Mouse (Mus musculus) brain, embryonic 14.5 days (tissue): ENCODE data around the gene Ly6g5b. TPM values are rescaled to one million over a fixed set of nuclear protein-coding genes. Genes with fewer than 3 reads are reported as not detected.
A peak's percentile ranks its signal among the peaks of the same experiment; 100 is the strongest.

Source experiments
- DNase-seq: peaks from one replicate; pipeline ENCODE4 v3.0.0-alpha.2; 2011; ENCODE audit warnings: low read depth
- CTCF ChIP-seq: fragments of 200-500 bp; IDR thresholded peaks from 2 replicates; pipeline ENCODE4 v1.5.1; 2012; ENCODE audit warnings: inconsistent platforms, mild to moderate bottlenecking, moderate library complexity, borderline replicate concordance; ENCODE audit not compliant: insufficient read depth, insufficient read length; ENCODE audit errors: extremely low read depth
- POLR2A ChIP-seq: fragments of 200-500 bp; IDR thresholded peaks from 2 replicates; pipeline ENCODE4 v1.6.1; 2012; ENCODE audit warnings: mild to moderate bottlenecking, inconsistent platforms, borderline replicate concordance; ENCODE audit not compliant: poor library complexity, insufficient read depth, insufficient read length, severe bottlenecking; ENCODE audit errors: extremely low read depth
- polyA plus RNA-seq: library from polyadenylated mRNA; depleted of rRNA; stranded (reverse); fragments of >200 nt; gene quantifications from 2 replicates; pipeline ENCODE4 v1.2.3, GENCODE M21; 2012; rRNA removed

Gene Ly6g5b
- 3.1 and 3.4 TPM in 2 replicates for polyA plus RNA-seq

GRCm38 (mm10) chr17:35115046-35116019 lies at the start of gene Ly6g5b:
Gene Ly6g5b (minus strand): TSS chr17:35115428.
- DNase-seq, result no peak
- TF ChIP-seq CTCF (peak; percentile 40; the same call in 1 of the 2 replicates), POLR2A (no peak)

GRCm38 (mm10) chr17:35164218-35164567 lies 49.0 kb upstream of the Ly6g5b start:
- TF ChIP-seq POLR2A (no peak), CTCF (no peak)
- peak; percentile 20 for DNase-seq

DNA sequence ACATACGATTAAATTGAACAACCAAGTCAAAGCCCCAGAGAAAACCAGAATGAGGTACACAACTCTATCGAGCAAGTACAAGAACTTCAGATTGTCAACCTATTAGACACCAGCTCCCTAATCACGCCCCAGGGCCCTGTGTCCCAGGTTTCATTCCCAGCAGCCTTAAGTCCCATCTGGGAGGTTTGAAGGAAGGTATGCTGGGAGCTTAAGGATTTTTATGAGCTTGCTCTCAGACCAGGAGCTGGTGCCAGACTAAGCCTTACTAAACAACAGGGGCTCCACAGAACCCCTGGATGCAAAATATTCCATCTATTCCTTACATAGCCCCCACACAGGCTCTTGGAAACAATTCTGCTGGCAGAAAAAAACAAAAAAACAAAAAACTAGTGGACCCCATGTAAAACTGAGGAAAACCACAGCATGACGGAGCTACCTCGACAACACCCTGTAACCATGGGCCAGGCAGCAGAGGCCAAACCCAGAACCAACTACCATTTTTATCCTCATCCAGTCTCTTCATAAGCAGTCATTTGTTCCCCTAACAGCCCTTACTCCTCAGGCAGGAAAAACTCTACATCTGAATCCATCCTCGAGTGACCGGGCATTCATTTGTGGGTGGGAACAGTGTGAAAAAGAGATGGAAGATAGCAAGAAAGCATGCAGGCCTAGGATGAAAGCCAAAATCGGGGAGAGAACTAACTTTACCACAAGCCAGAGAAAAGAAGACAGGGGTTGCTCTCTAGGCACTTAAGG lies 48.3 kb upstream of the Ly6g5b start:
- DNase-seq, result peak; percentile 28
- TF ChIP-seq POLR2A (no peak), CTCF (no peak)

DNA sequence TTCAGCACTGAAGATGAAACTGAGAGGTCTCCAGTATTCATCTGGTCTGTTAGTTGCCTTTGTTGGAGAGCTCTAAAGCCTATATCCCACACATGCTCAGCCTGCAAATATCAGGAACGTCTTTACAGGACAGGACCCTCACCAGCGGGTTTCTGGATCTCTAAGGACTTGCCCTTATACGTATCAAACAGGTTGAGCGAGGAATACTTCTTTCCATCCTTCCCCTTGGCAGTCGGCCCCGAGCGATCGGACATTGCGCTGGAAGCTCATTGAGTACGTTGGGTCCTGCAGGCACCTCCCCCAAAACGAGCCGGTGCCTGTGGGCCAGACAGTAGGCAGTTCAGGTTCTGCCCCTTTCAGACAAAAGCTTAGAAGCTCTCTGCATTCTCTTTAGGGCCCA lies 47.5 kb upstream of the Ly6g5b start:
- DNase-seq, result no peak
- TF ChIP-seq POLR2A (no peak), CTCF (no peak)

GRCm38 (mm10) chr17:35162121-35162520 lies 46.9 kb upstream of the Ly6g5b start:
- TF ChIP-seq CTCF (no peak), POLR2A (no peak)
- DNase-seq, result no peak

- no peak for DNase-seq
- TF ChIP-seq CTCF, result no peak
- no peak for TF ChIP-seq POLR2A
Measured at GRCm38 (mm10) chr17:35161421-35161820, 46.2 kb upstream of the Ly6g5b start.

GRCm38 (mm10) chr17:35159638-35160037 lies 44.4 kb upstream of the Ly6g5b start:
- no peak for TF ChIP-seq CTCF
- no peak for TF ChIP-seq POLR2A
- DNase-seq, result no peak

- TF ChIP-seq POLR2A (no peak), CTCF (no peak)
- DNase-seq, result no peak
Measured at GRCm38 (mm10) chr17:35158850-35159593, 43.8 kb upstream of the Ly6g5b start.

DNA sequence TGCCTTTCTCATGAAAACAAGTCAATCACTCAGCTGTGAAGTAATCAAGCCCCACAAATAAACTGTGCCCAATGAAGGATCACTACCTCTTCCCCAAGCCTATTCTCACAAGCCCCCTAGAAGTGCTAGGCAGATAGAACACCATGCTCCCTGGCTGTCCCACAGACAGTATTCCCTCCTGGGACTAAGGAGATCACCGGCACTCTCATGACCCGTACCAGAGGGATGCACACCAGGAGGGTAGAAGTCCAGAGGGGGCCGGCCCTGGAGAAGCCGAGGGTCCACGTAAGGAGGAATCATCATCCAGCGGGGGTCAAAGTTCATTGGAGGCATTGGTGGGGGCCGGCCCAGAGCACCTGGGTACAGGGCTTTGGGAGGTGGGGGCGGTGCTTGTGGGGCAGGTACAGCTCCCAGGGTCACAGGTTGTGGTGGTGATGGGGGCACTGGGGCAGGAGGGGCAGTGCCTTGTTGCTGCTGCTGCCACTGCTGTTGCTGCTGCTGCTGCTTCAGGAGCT lies 42.5 kb upstream of the Ly6g5b start:
- DNase-seq, result no peak
- TF ChIP-seq POLR2A (no peak), CTCF (no peak)

DNA sequence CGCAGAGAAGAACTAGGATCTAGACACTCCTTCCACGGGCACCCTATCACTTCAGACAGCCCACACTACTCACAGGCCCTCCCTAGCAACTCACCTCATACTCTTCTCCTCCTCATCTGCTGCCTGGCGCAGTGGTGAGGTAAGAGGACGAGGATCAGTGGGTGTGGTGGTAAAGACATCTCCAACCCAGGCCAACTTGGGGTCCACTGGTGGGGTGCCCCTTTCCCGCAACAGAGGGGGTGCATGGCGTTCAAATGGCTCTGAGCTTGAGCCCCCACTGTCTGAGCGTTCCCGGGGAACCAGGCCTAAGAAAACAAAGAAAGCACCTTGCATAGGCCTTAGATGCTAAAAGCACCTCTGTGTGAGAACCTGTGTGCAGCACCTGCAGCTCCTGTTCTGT lies 42.0 kb upstream of the Ly6g5b start:
- TF ChIP-seq POLR2A, result no peak
- no peak for TF ChIP-seq CTCF
- no peak for DNase-seq
